In genomic region chr13:92370811-92371210, GRCm38 (mm10) we compare ENCODE assay signal across 20 mouse cellular contexts. TPM values are rescaled to one million over a fixed set of nuclear protein-coding genes. Genes with fewer than 3 reads are reported as not detected.
"Had no signal": no experiment of that assay in that cellular context is flagged by ENCODE, and none has a peak within 500 bp of the region (broad histone marks: within the 10 kb centered on the region; RNA-seq: fewer than 3 reads in every experiment).

No protein-coding gene starts in this region.

- H3K27me3 ChIP-seq: neural tube, embryonic 13.5 days; neural tube, embryonic 15.5 days; stomach, embryonic 15.5 days had no signal

- H3K4me3 ChIP-seq: neural tube, embryonic 13.5 days; neural tube, embryonic 15.5 days; stomach, embryonic 15.5 days had no signal

- DNase-seq: retina, postnatal 1 day; right cerebral cortex, adult 18-20 months; right cerebral cortex, postnatal 14 days; right cerebral cortex, postnatal 25 days; right cerebral cortex, postnatal 4 days; spleen, adult 18-20 months; thymus, adult 18-20 months; thymus, adult 2 months; thymus, postnatal 14 days; thymus, postnatal 25 days; thymus, postnatal 36 days; thymus, postnatal 4 days had no signal

- H3K4me1 ChIP-seq: neural tube, embryonic 13.5 days; neural tube, embryonic 15.5 days; stomach, embryonic 15.5 days had no signal

- H3K9me3 ChIP-seq: neural tube, embryonic 13.5 days; neural tube, embryonic 15.5 days; stomach, embryonic 15.5 days had no signal

- H3K36me3 ChIP-seq: stomach, embryonic 15.5 days had no signal

- H3K27ac ChIP-seq: neural tube, embryonic 13.5 days; neural tube, embryonic 15.5 days; stomach, embryonic 15.5 days; stomach, postnatal 0 days had no signal

- H3K9ac ChIP-seq: neural tube, embryonic 13.5 days; neural tube, embryonic 15.5 days; stomach, embryonic 15.5 days had no signal

- H3K4me2 ChIP-seq: neural tube, embryonic 13.5 days; neural tube, embryonic 15.5 days; stomach, embryonic 15.5 days had no signal

RNA-seq across cellular contexts. Expression of gene Ankrd34b, which starts 54.9 kb away (rescaled TPM):
- total RNA-seq: neutrophil, adult 5-6 weeks had no signal
- polyA plus RNA-seq: small intestine, adult 2 months; spleen, adult 2 months; urinary bladder, adult 2 months had no signal
